Mouse (Mus musculus): ENCODE measurements at regions not wholly inside any gene's neighbourhood (a gene's known extent, or its start where the extent isn't known, plus 50 kb on each side); places are given as distances from the start of the nearest gene placed in this dataset.

DNA sequence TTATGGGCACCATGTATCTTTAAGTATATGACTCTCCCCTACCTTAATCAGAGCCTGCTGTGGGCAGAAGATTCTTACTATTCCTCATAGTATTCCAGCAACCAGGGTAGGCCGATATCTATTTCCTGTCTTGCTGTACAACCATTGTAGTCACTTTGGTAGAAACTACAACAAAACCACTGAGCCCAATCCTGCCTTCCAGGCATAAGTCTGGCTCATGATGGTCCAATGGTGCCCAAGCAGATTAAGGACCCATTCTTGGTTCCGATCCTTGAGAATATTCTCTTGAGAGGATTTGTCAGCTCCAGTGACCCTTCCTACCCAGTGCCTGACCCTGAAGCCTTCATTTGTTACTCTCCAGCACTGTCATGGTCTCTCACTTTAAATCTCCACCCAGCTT, 102.9 kb upstream of the Mylip start:
- Histone ChIP-seq H3K9ac (ENCODE audit: insufficient read depth, low read depth) (no peak overlapping the region), H3K27me3 (replicated peaks) (no peaks in the 10 kb centered on the region), H3K4me3 (replicated peaks in 1 of 3; ENCODE audit: low read depth in 2 of 3, low read length in 2 of 3, poor library complexity in 1 of 3) (no peak overlapping the region), H3K79me2 (replicated peaks; ENCODE audit: control insufficient read depth, extremely low read depth, insufficient read depth, poor library complexity, severe bottlenecking) (no peaks in the 10 kb centered on the region), H3K36me3 (replicated peaks in 1 of 2; ENCODE audit: control insufficient read depth in 1 of 2, insufficient read depth in 1 of 2, low read length in 1 of 2) (no peaks in the 10 kb centered on the region), H3K4me1 (ENCODE audit: control insufficient read depth in 1 of 2, insufficient read depth in 2 of 2) (no peaks in the 10 kb centered on the region), H3K9me3 (replicated peaks; ENCODE audit: low read length) (no peaks in the 10 kb centered on the region), H3K4me2 (ENCODE audit: insufficient read depth, low read depth, poor library complexity, severe bottlenecking) (no peak overlapping the region), H3K27ac (ENCODE audit: insufficient read depth, low read depth) (no peak overlapping the region)
- no peak for TF ChIP-seq ETS1 (conservative IDR thresholded peaks at IDR 0.05; ENCODE audit: low read depth, low read length)
- no peak for TF ChIP-seq POLR2A (IDR thresholded peaks at IDR 0.05; ENCODE audit: low read depth, low read length)
- dilution Hi-C loops (cut with MboI; ENCODE audit: extremely low pct_ligation_motif_present, extremely low pct_unique_long_range_greater_than_20kb, low sequenced_read_pairs): no loop called here
- in situ Hi-C loops (cut with MboI; ENCODE audit: low pct_ligation_motif_present, low pct_unique_long_range_greater_than_20kb, low sequenced_read_pairs): no loop called here
- DNase-seq (ENCODE audit: extremely low read depth): no peak

- Histone ChIP-seq H3K9ac (ENCODE audit: insufficient read depth, low read depth) (no peak overlapping the region), H3K4me3 (replicated peaks in 1 of 3; ENCODE audit: low read depth in 2 of 3, low read length in 2 of 3, poor library complexity in 1 of 3) (no peak overlapping the region), H3K79me2 (replicated peaks; ENCODE audit: control insufficient read depth, extremely low read depth, insufficient read depth, poor library complexity, severe bottlenecking) (no peaks in the 10 kb centered on the region), H3K4me2 (ENCODE audit: insufficient read depth, low read depth, poor library complexity, severe bottlenecking) (no peak overlapping the region), H3K27me3 (replicated peaks) (no peaks in the 10 kb centered on the region), H3K36me3 (replicated peaks in 1 of 2; ENCODE audit: control insufficient read depth in 1 of 2, insufficient read depth in 1 of 2, low read length in 1 of 2) (no peaks in the 10 kb centered on the region), H3K9me3 (replicated peaks; ENCODE audit: low read length) (no peaks in the 10 kb centered on the region), H3K27ac (ENCODE audit: insufficient read depth, low read depth) (no peak overlapping the region), H3K4me1 (ENCODE audit: control insufficient read depth in 1 of 2, insufficient read depth in 2 of 2) (no peaks in the 10 kb centered on the region)
- in situ Hi-C loops (cut with MboI; ENCODE audit: low pct_ligation_motif_present, low pct_unique_long_range_greater_than_20kb, low sequenced_read_pairs): no loop called here
- dilution Hi-C loops (cut with MboI; ENCODE audit: extremely low pct_ligation_motif_present, extremely low pct_unique_long_range_greater_than_20kb, low sequenced_read_pairs): no loop called here
- DNase-seq (ENCODE audit: extremely low read depth): no peak
- no peak for TF ChIP-seq ZMIZ1 (IDR thresholded peaks at IDR 0.05; ENCODE audit: low read depth, low read length)
- no peak for TF ChIP-seq RAD21 (IDR thresholded peaks at IDR 0.05; ENCODE audit: low read depth, low read length)
- no peak for TF ChIP-seq PAX5 (IDR thresholded peaks at IDR 0.05; ENCODE audit: low read length)
- TF ChIP-seq JUND (conservative IDR thresholded peaks at IDR 0.05; ENCODE audit: low read depth, low read length): no peak
- no peak for TF ChIP-seq JUN (IDR thresholded peaks at IDR 0.05; ENCODE audit: insufficient read depth, low read depth, low read length)
- TF ChIP-seq GABPA (IDR thresholded peaks at IDR 0.05; ENCODE audit: insufficient replicate concordance, low read depth, low read length): no peak
- no peak for TF ChIP-seq USF2 (conservative IDR thresholded peaks at IDR 0.05; ENCODE audit: low read depth, low read length)
- TF ChIP-seq TCF12 (IDR thresholded peaks at IDR 0.05; ENCODE audit: low read depth, low read length): no peak
Observed at GRCm38 (mm10) chr13:45287217-45287616, 102.3 kb upstream of the Mylip start.

- in situ Hi-C loops (cut with MboI; ENCODE audit: low pct_ligation_motif_present, low pct_unique_long_range_greater_than_20kb, low sequenced_read_pairs) (no loop called here), dilution Hi-C loops (cut with MboI; ENCODE audit: extremely low pct_ligation_motif_present, extremely low pct_unique_long_range_greater_than_20kb, low sequenced_read_pairs) (no loop called here)
- Histone ChIP-seq H3K36me3 (replicated peaks in 1 of 2; ENCODE audit: control insufficient read depth in 1 of 2, insufficient read depth in 1 of 2, low read length in 1 of 2) (no peaks in the 10 kb centered on the region), H3K4me3 (replicated peaks in 1 of 3; ENCODE audit: low read depth in 2 of 3, low read length in 2 of 3, poor library complexity in 1 of 3) (no peak overlapping the region), H3K9ac (ENCODE audit: insufficient read depth, low read depth) (no peak overlapping the region), H3K4me1 (ENCODE audit: control insufficient read depth in 1 of 2, insufficient read depth in 2 of 2) (0 out of 4 replicates have a peak, but pooled peaks cover 3 to 5% of the 10 kb centered on the region in 2 experiments), H3K4me2 (ENCODE audit: insufficient read depth, low read depth, poor library complexity, severe bottlenecking) (no peak overlapping the region), H3K9me3 (replicated peaks; ENCODE audit: low read length) (no peaks in the 10 kb centered on the region), H3K27me3 (replicated peaks) (no peaks in the 10 kb centered on the region), H3K79me2 (replicated peaks; ENCODE audit: control insufficient read depth, extremely low read depth, insufficient read depth, poor library complexity, severe bottlenecking) (no peaks in the 10 kb centered on the region), H3K27ac (ENCODE audit: insufficient read depth, low read depth) (no peak overlapping the region)
- no peak for TF ChIP-seq MYC (IDR thresholded peaks at IDR 0.05; ENCODE audit: low read depth, low read length)
- no peak for TF ChIP-seq USF2 (conservative IDR thresholded peaks at IDR 0.05; ENCODE audit: low read depth, low read length)
- TF ChIP-seq KAT2A (IDR thresholded peaks at IDR 0.05; ENCODE audit: insufficient replicate concordance, low read length): no peak
- TF ChIP-seq JUN (IDR thresholded peaks at IDR 0.05; ENCODE audit: insufficient read depth, low read depth, low read length): no peak
- TF ChIP-seq CTCF (conservative IDR thresholded peaks at IDR 0.05 in 1 of 2, IDR thresholded peaks at IDR 0.05 in 1 of 2; ENCODE audit: low read depth in 2 of 2, low read length in 2 of 2): no peak
- no peak for TF ChIP-seq HCFC1 (IDR thresholded peaks at IDR 0.05; ENCODE audit: low read depth, low read length)
- no peak for DNase-seq (ENCODE audit: extremely low read depth)
Observed at GRCm38 (mm10) chr13:45289976-45290375, 99.6 kb upstream of the Mylip start.

All from CH12.LX (cell line).